Mouse (Mus musculus): Measurements from ENCODE around the gene Terb2.

- TF ChIP-seq CTCF (IDR thresholded peaks at IDR 0.05; ENCODE audit: insufficient read depth, low read depth, low read length) (no peak), POLR2A (IDR thresholded peaks at IDR 0.05; ENCODE audit: insufficient read depth, low read depth, low read length) (no peak)
Measured at GRCm38 (mm10) chr2:122180051-122180822, 5.8 kb upstream of the Terb2 start.
